Comparison of ENCODE assay signal across 10 mouse cellular contexts in the genomic region with DNA sequence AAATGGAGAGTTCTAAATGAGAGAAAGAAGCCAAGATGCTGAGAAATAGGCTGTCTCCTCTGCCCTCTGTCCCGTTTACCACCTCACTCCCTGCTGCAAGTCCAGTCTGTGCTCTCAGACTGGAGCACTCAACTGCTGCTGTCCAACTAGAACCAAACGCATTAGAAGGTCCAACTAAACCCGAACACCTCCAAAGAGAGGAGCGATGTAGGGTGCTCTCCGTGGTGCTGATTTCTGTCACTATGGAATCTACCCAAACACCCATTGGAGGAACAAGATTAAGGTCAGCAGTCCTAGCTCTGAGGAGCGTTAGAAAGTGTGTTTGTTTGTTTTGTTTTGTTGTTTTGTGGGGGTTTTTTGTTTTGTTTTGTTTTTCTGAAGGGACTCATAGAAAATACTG. TPM values are rescaled to one million over a fixed set of nuclear protein-coding genes. Genes with fewer than 3 reads are reported as not detected.
DNase-seq lines count a peak whose midpoint lies in the region; ATAC-seq and TF ChIP-seq lines count a peak whose summit lies in the region.
"Had no signal": no experiment of that assay in that cellular context is flagged by ENCODE, and none has a peak within 500 bp of the region (broad histone marks: within the 10 kb centered on the region; RNA-seq: fewer than 3 reads in every experiment).

No protein-coding gene starts in this region.

- H3K4me3 ChIP-seq in hindbrain, embryonic 10.5 days: no peak overlapping the region
- H3K4me3 ChIP-seq in hindbrain, embryonic 16.5 days (ENCODE audit: low read length): no peak overlapping the region
- H3K4me3 ChIP-seq in liver, postnatal 0 days (ENCODE audit: low read depth, low read length): no peak overlapping the region
- H3K4me3 ChIP-seq: midbrain, embryonic 12.5 days had no signal

- TF ChIP-seq EP300 in liver, postnatal 0 days (IDR thresholded peaks at IDR 0.05; ENCODE audit: low read depth): no peak

- H3K9me3 ChIP-seq in hindbrain, embryonic 10.5 days: no peaks in the 10 kb centered on the region
- H3K9me3 ChIP-seq in hindbrain, embryonic 16.5 days (ENCODE audit: control insufficient read depth, low read length): no peaks in the 10 kb centered on the region
- no peaks in the 10 kb centered on the region for H3K9me3 ChIP-seq in liver, postnatal 0 days (ENCODE audit: low read length)
- H3K9me3 ChIP-seq: midbrain, embryonic 12.5 days had no signal

- 17% methylated on average over 6 of the region's 6 CpGs for WGBS in hindbrain, embryonic 10.5 days
- WGBS in hindbrain, embryonic 16.5 days: 28% methylated on average over 6 of the region's 6 CpGs
- 17% methylated on average over 6 of the region's 6 CpGs for WGBS in liver, postnatal 0 days (ENCODE audit: insufficient replicate concordance)

- H3K4me2 ChIP-seq in hindbrain, embryonic 16.5 days (ENCODE audit: low read length): no peak overlapping the region
- H3K4me2 ChIP-seq in liver, postnatal 0 days (ENCODE audit: low read depth, low read length): no peak overlapping the region
- H3K4me2 ChIP-seq: midbrain, embryonic 12.5 days had no signal

- TF ChIP-seq CTCF in liver, postnatal 0 days (IDR thresholded peaks at IDR 0.05; ENCODE audit: low read depth): no peak

- no peaks in the 10 kb centered on the region for H3K27me3 ChIP-seq in hindbrain, embryonic 10.5 days (ENCODE audit: insufficient read depth, poor library complexity, severe bottlenecking)
- no peaks in the 10 kb centered on the region for H3K27me3 ChIP-seq in hindbrain, embryonic 16.5 days (replicated peaks; ENCODE audit: control insufficient read depth, insufficient read depth, low read length)
- H3K27me3 ChIP-seq in liver, postnatal 0 days (ENCODE audit: insufficient read depth, low read length): no peaks in the 10 kb centered on the region
- H3K27me3 ChIP-seq: midbrain, embryonic 12.5 days had no signal

- no peak overlapping the region for H3K27ac ChIP-seq in hindbrain, embryonic 10.5 days
- H3K27ac ChIP-seq in hindbrain, embryonic 16.5 days (ENCODE audit: low read depth, low read length): no peak overlapping the region
- H3K27ac ChIP-seq in liver, postnatal 0 days (ENCODE audit: low read depth): no peak overlapping the region
- H3K27ac ChIP-seq: midbrain, embryonic 12.5 days had no signal

- no peaks in the 10 kb centered on the region for H3K36me3 ChIP-seq in hindbrain, embryonic 10.5 days
- no peaks in the 10 kb centered on the region for H3K36me3 ChIP-seq in hindbrain, embryonic 16.5 days (ENCODE audit: control insufficient read depth, insufficient read depth, low read length)
- H3K36me3 ChIP-seq in liver, postnatal 0 days (replicated peaks; ENCODE audit: insufficient read depth, low read length): no peaks in the 10 kb centered on the region
- H3K36me3 ChIP-seq: midbrain, embryonic 12.5 days had no signal

- DNase-seq in hindbrain, embryonic 10.5 days (ENCODE audit: low spot score): peak; percentile 38
- peak; percentile 76 for DNase-seq in ES-CJ7 (ENCODE audit: low read depth, low spot score)
- peak; percentile 46 for DNase-seq in liver, postnatal 0 days
- DNase-seq in left cerebral cortex, adult 9 months (ENCODE audit: low spot score in 2 of 2): no peak
- no peak for DNase-seq in cerebellum, adult 11 months

- no peak for ATAC-seq in hindbrain, embryonic 16.5 days
- peak; percentile 57 for ATAC-seq in common myeloid progenitor, adult 5-6 weeks (replicated peaks; ENCODE audit: low read depth, poor library complexity, severe bottlenecking)
- no peak for ATAC-seq in liver, postnatal 0 days
- no peak for ATAC-seq in erythroid progenitor cell, adult 5-6 weeks (replicated peaks; ENCODE audit: low FRiP score, poor library complexity, severe bottlenecking)

- no peak overlapping the region for H3K9ac ChIP-seq in hindbrain, embryonic 16.5 days (ENCODE audit: low read depth, low read length)
- no peak overlapping the region for H3K9ac ChIP-seq in liver, postnatal 0 days (replicated peaks)
- H3K9ac ChIP-seq: midbrain, embryonic 12.5 days had no signal

- no peaks in the 10 kb centered on the region for H3K4me1 ChIP-seq in hindbrain, embryonic 10.5 days (replicated peaks)
- no peaks in the 10 kb centered on the region for H3K4me1 ChIP-seq in hindbrain, embryonic 16.5 days (ENCODE audit: control insufficient read depth, insufficient read depth, low read depth, low read length)
- no peaks in the 10 kb centered on the region for H3K4me1 ChIP-seq in liver, postnatal 0 days (ENCODE audit: insufficient read depth)
- H3K4me1 ChIP-seq: midbrain, embryonic 12.5 days had no signal

RNA-seq across cellular contexts. Expression of a gene that starts 3.9 kb away (rescaled TPM):
- polyA plus RNA-seq in hindbrain, embryonic 10.5 days (2016; fragmentation: Nextera tagmentation; extraction: Ambion mirVana): 1.5 and 1.9 TPM in 2 replicates
- 0.55 TPM in 1 of 2 replicates, not detected in the other for polyA plus RNA-seq in hindbrain, embryonic 16.5 days (2015; fragmentation: Nextera tagmentation; extraction: Ambion mirVana)
- total RNA-seq in common myeloid progenitor, adult 5-6 weeks (2017): not detected in 2 replicates
- 0.32 and 1.2 TPM in 2 replicates for polyA plus RNA-seq in liver, postnatal 0 days (2015; fragmentation: Nextera tagmentation; extraction: Ambion mirVana)
- not detected in 2 replicates for total RNA-seq in erythroid progenitor cell, adult 5-6 weeks (2015; ENCODE audit: low replicate concordance)
- total RNA-seq in erythroid progenitor cell, adult 5-6 weeks (2017; ENCODE audit: low replicate concordance): not detected in 2 replicates
- total RNA-seq: heart, adult 18-20 months had no signal

RNA-seq across cellular contexts. Expression of a gene that starts 10.4 kb away (rescaled TPM):
- not detected in 2 replicates for polyA plus RNA-seq in hindbrain, embryonic 10.5 days (2016; fragmentation: Nextera tagmentation; extraction: Ambion mirVana)
- 0.08 TPM in 1 of 2 replicates, not detected in the other for polyA plus RNA-seq in hindbrain, embryonic 16.5 days (2015; fragmentation: Nextera tagmentation; extraction: Ambion mirVana)
- not detected in 2 replicates for total RNA-seq in common myeloid progenitor, adult 5-6 weeks (2017)
- not detected in 2 replicates for polyA plus RNA-seq in liver, postnatal 0 days (2015; fragmentation: Nextera tagmentation; extraction: Ambion mirVana)
- not detected in 2 replicates for total RNA-seq in erythroid progenitor cell, adult 5-6 weeks (2015; ENCODE audit: low replicate concordance)
- total RNA-seq in erythroid progenitor cell, adult 5-6 weeks (2017; ENCODE audit: low replicate concordance): not detected in 2 replicates
- total RNA-seq: heart, adult 18-20 months had no signal
- polyA plus RNA-seq: midbrain, embryonic 12.5 days had no signal

RNA-seq across cellular contexts. Expression of a gene that starts 45.3 kb away (rescaled TPM):
- polyA plus RNA-seq in hindbrain, embryonic 10.5 days (2016; fragmentation: Nextera tagmentation; extraction: Ambion mirVana): not detected in 2 replicates
- polyA plus RNA-seq in hindbrain, embryonic 16.5 days (2015; fragmentation: Nextera tagmentation; extraction: Ambion mirVana): not detected in 2 replicates
- total RNA-seq in common myeloid progenitor, adult 5-6 weeks (2017): not detected in 2 replicates
- polyA plus RNA-seq in liver, postnatal 0 days (2015; fragmentation: Nextera tagmentation; extraction: Ambion mirVana): not detected in 2 replicates
- total RNA-seq in erythroid progenitor cell, adult 5-6 weeks (2015; ENCODE audit: low replicate concordance): not detected in 2 replicates
- total RNA-seq in erythroid progenitor cell, adult 5-6 weeks (2017; ENCODE audit: low replicate concordance): not detected in 2 replicates
- total RNA-seq: heart, adult 18-20 months had no signal
- polyA plus RNA-seq: midbrain, embryonic 12.5 days had no signal

RNA-seq across cellular contexts. Expression of a gene that starts 55.0 kb away (rescaled TPM):
- 11.4 and 12.7 TPM in 2 replicates for polyA plus RNA-seq in hindbrain, embryonic 10.5 days (2016; fragmentation: Nextera tagmentation; extraction: Ambion mirVana)
- 2.3 and 3.0 TPM in 2 replicates for polyA plus RNA-seq in hindbrain, embryonic 16.5 days (2015; fragmentation: Nextera tagmentation; extraction: Ambion mirVana)
- total RNA-seq in common myeloid progenitor, adult 5-6 weeks (2017): not detected in 2 replicates
- polyA plus RNA-seq in liver, postnatal 0 days (2015; fragmentation: Nextera tagmentation; extraction: Ambion mirVana): 5.5 and 7.8 TPM in 2 replicates
- total RNA-seq in erythroid progenitor cell, adult 5-6 weeks (2015; ENCODE audit: low replicate concordance): not detected in 2 replicates
- total RNA-seq in erythroid progenitor cell, adult 5-6 weeks (2017; ENCODE audit: low replicate concordance): not detected in 2 replicates

RNA-seq across cellular contexts. Expression of a gene that starts 57.4 kb away (rescaled TPM):
- polyA plus RNA-seq in hindbrain, embryonic 10.5 days (2016; fragmentation: Nextera tagmentation; extraction: Ambion mirVana): 0.16 TPM in 1 of 2 replicates, not detected in the other
- 0.36 and 0.70 TPM in 2 replicates for polyA plus RNA-seq in hindbrain, embryonic 16.5 days (2015; fragmentation: Nextera tagmentation; extraction: Ambion mirVana)
- total RNA-seq in common myeloid progenitor, adult 5-6 weeks (2017): not detected in 2 replicates
- polyA plus RNA-seq in liver, postnatal 0 days (2015; fragmentation: Nextera tagmentation; extraction: Ambion mirVana): 0.08 and 0.09 TPM in 2 replicates
- not detected in 2 replicates for total RNA-seq in erythroid progenitor cell, adult 5-6 weeks (2015; ENCODE audit: low replicate concordance)
- total RNA-seq in erythroid progenitor cell, adult 5-6 weeks (2017; ENCODE audit: low replicate concordance): not detected in 2 replicates

Comparison
In these comparisons a context has a peak if more than half of its experiments do, and no peak if none do; other contexts are left out.
1. DNase-seq: peak in hindbrain, embryonic 10.5 days (single experiment), ES-CJ7 (single experiment) and liver, postnatal 0 days (single experiment); none in left cerebral cortex, adult 9 months (0 of 2) and cerebellum, adult 11 months (single experiment).